ENCODE assay signal across 8 mouse cellular contexts in the genomic region with DNA sequence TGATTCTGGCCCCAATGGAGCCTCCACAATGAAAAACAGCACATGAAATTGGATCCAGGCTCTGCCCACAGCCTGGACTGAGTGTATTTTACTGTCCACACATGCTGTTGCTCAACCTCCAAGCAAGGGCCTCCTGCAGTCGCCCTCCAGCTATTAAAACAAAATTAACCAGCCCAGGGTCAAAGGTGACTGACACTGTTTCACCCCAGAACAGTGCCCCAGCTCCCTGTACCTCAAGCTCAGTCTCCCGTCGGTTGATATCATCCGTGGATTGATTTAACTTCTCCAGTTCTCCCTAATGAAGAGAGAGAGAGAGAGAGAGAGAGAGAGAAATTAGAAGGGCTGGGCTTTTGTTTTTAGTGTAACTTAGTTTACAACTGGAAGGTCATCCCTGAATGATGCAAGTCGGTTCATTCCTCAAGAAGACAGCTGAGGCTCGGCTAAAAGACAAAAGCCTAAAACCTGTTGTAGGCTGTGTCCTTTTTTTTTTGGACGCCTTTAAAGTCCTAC. TPM values are rescaled to one million over a fixed set of nuclear protein-coding genes. Genes with fewer than 3 reads are reported as not detected.
DNase-seq lines count a peak whose midpoint lies in the region; ATAC-seq and TF ChIP-seq lines count a peak whose summit lies in the region.

No protein-coding gene starts in this region.

- TF ChIP-seq POLR2A in thymus, adult 2 months (IDR thresholded peaks at IDR 0.05; ENCODE audit: control insufficient read depth, extremely low read depth, insufficient read depth, low read length, poor library complexity): no peak

- 20% methylated on average over 7 of the region's 7 CpGs for WGBS in embryonic facial prominence, embryonic 14.5 days
- 36% methylated on average over 7 of the region's 7 CpGs for WGBS in intestine, embryonic 15.5 days
- 37% methylated on average over 7 of the region's 7 CpGs for WGBS in liver, embryonic 16.5 days (ENCODE audit: insufficient replicate concordance)
- WGBS in thymus, adult 2 months: 86% methylated on average over 7 of the region's 7 CpGs

- peak overlapping the region; percentile 73; the same call in 1 of the 2 replicates for H3K4me3 ChIP-seq in embryonic facial prominence, embryonic 14.5 days (ENCODE audit: low read depth, low read length)
- no peak overlapping the region for H3K4me3 ChIP-seq in intestine, embryonic 15.5 days (replicated peaks)
- H3K4me3 ChIP-seq in liver, embryonic 16.5 days (ENCODE audit: low read depth, low read length): peak overlapping the region; percentile 25; the same call in 1 of the 2 replicates
- H3K4me3 ChIP-seq in thymus, adult 2 months (ENCODE audit: control insufficient read depth, insufficient read depth, low read length): no peak overlapping the region

- H3K4me2 ChIP-seq in embryonic facial prominence, embryonic 14.5 days (ENCODE audit: low read depth, low read length): peak overlapping the region; percentile 96
- H3K4me2 ChIP-seq in intestine, embryonic 15.5 days (replicated peaks): peak overlapping the region; percentile 97
- peak overlapping the region; percentile 76 for H3K4me2 ChIP-seq in liver, embryonic 16.5 days (ENCODE audit: low read depth, low read length)

- peak; percentile 49 for DNase-seq in gastrocnemius, postnatal 25 days
- no peak for DNase-seq in gastrocnemius, postnatal 14 days
- DNase-seq in embryonic facial prominence, embryonic 14.5 days (ENCODE audit: low spot score): peak; percentile 63
- peak; percentile 82 for DNase-seq in yolk sac, embryonic 10.5 days (ENCODE audit: low spot score)
- DNase-seq in spleen, adult 18-20 months: no peak
- no peak for DNase-seq in thymus, adult 2 months

- no peaks in the 10 kb centered on the region for H3K27me3 ChIP-seq in embryonic facial prominence, embryonic 14.5 days (replicated peaks; ENCODE audit: control insufficient read depth, insufficient read depth, low read length)
- H3K27me3 ChIP-seq in intestine, embryonic 15.5 days (replicated peaks): no peaks in the 10 kb centered on the region
- peaks cover 14% of the 10 kb centered on the region for H3K27me3 ChIP-seq in liver, embryonic 16.5 days (ENCODE audit: control insufficient read depth, insufficient read depth, low read depth, low read length)
- H3K27me3 ChIP-seq in thymus, adult 2 months (ENCODE audit: control insufficient read depth, insufficient read depth, low read length): no peaks in the 10 kb centered on the region

- intact Hi-C loops in gastrocnemius, postnatal 14 days (cut with DNase I; ENCODE audit: low total_unique reads): no loop called here

- no peaks in the 10 kb centered on the region for H3K36me3 ChIP-seq in embryonic facial prominence, embryonic 14.5 days (ENCODE audit: control insufficient read depth, insufficient read depth, low read length)
- H3K36me3 ChIP-seq in intestine, embryonic 15.5 days: no peaks in the 10 kb centered on the region
- no peaks in the 10 kb centered on the region for H3K36me3 ChIP-seq in liver, embryonic 16.5 days (ENCODE audit: control insufficient read depth, insufficient read depth)
- H3K36me3 ChIP-seq in thymus, adult 2 months (ENCODE audit: control insufficient read depth, insufficient read depth, low read length): no peaks in the 10 kb centered on the region

- H3K9ac ChIP-seq in embryonic facial prominence, embryonic 14.5 days (ENCODE audit: low read depth, low read length): peak overlapping the region; percentile 34; the same call in 1 of the 2 replicates
- H3K9ac ChIP-seq in intestine, embryonic 15.5 days: no peak overlapping the region
- no peak overlapping the region for H3K9ac ChIP-seq in liver, embryonic 16.5 days (ENCODE audit: low read depth, low read length)

- ATAC-seq in embryonic facial prominence, embryonic 14.5 days (ENCODE audit: low read depth): no peak
- ATAC-seq in intestine, embryonic 15.5 days: no peak
- peak; percentile 76 for ATAC-seq in liver, embryonic 16.5 days (ENCODE audit: low read depth)

- TF ChIP-seq CTCF in thymus, adult 2 months (IDR thresholded peaks at IDR 0.05; ENCODE audit: borderline replicate concordance, control insufficient read depth, extremely low read depth, insufficient read depth, low read length, poor library complexity): no peak

- peaks cover 15% of the 10 kb centered on the region for H3K4me1 ChIP-seq in embryonic facial prominence, embryonic 14.5 days (ENCODE audit: control insufficient read depth, insufficient read depth, low read length)
- H3K4me1 ChIP-seq in intestine, embryonic 15.5 days (replicated peaks): peaks cover 31% of the 10 kb centered on the region
- H3K4me1 ChIP-seq in liver, embryonic 16.5 days (ENCODE audit: control insufficient read depth, low read depth, low read length): peaks cover 19% of the 10 kb centered on the region
- peaks cover 30% of the 10 kb centered on the region for H3K4me1 ChIP-seq in thymus, adult 2 months (replicated peaks; ENCODE audit: control insufficient read depth, insufficient read depth, low read length)

- peak overlapping the region; percentile 69 for H3K27ac ChIP-seq in embryonic facial prominence, embryonic 14.5 days (replicated peaks; ENCODE audit: low read depth, low read length)
- peak overlapping the region; percentile 66; the same call in 1 of the 2 replicates for H3K27ac ChIP-seq in intestine, embryonic 15.5 days
- H3K27ac ChIP-seq in liver, embryonic 16.5 days (ENCODE audit: low read length): peak overlapping the region; percentile 78
- no peak overlapping the region for H3K27ac ChIP-seq in thymus, adult 2 months (ENCODE audit: control insufficient read depth, insufficient read depth, low read length)

- no peaks in the 10 kb centered on the region for H3K9me3 ChIP-seq in embryonic facial prominence, embryonic 14.5 days (ENCODE audit: control insufficient read depth, low read length)
- H3K9me3 ChIP-seq in intestine, embryonic 15.5 days: no peaks in the 10 kb centered on the region
- H3K9me3 ChIP-seq in liver, embryonic 16.5 days (replicated peaks; ENCODE audit: control insufficient read depth, low read length): no peaks in the 10 kb centered on the region

RNA-seq across cellular contexts. Expression of gene Sh3bp5, which starts 2.0 kb away (rescaled TPM):
- 10 to 100 TPM; 33.9 to 46.8 TPM for total RNA-seq in gastrocnemius, postnatal 25 days (2021)
- total RNA-seq in gastrocnemius, postnatal 14 days (2021): 10 to 100 TPM; 50.8 to 56.6 TPM
- polyA plus RNA-seq in embryonic facial prominence, embryonic 14.5 days (2014; fragmentation: Nextera tagmentation; extraction: Ambion mirVana): 19.7 and 24.1 TPM in 2 replicates
- 18.1 and 20.6 TPM in 2 replicates for polyA plus RNA-seq in intestine, embryonic 15.5 days (2015; fragmentation: Nextera tagmentation; extraction: Ambion mirVana)
- polyA plus RNA-seq in liver, embryonic 16.5 days (2015; fragmentation: Nextera tagmentation; extraction: Ambion mirVana): 19.3 and 22.1 TPM in 2 replicates
- 10.5 and 10.7 TPM in 2 replicates for polyA plus RNA-seq in thymus, adult 2 months (2012; rRNA removed)

Comparison
In these comparisons a context has a peak if more than half of its experiments do, and no peak if none do; other contexts are left out.
1. DNase-seq: peak in gastrocnemius, postnatal 25 days (single experiment), embryonic facial prominence, embryonic 14.5 days (single experiment) and yolk sac, embryonic 10.5 days (single experiment); none in gastrocnemius, postnatal 14 days (single experiment), spleen, adult 18-20 months (0 of 2) and thymus, adult 2 months (single experiment).
2. H3K4me3 ChIP-seq: peak in embryonic facial prominence, embryonic 14.5 days (single experiment) and liver, embryonic 16.5 days (single experiment); none in intestine, embryonic 15.5 days (single experiment) and thymus, adult 2 months (single experiment).
3. Peak in every context shown above with its lines, with median percentiles within 50 percentile points of each other: H3K4me2 ChIP-seq.